Mouse (Mus musculus) neural tube, embryonic 14.5 days (tissue): Measurements from ENCODE around the gene Coq8a. TPM values are rescaled to one million over a fixed set of nuclear protein-coding genes. Genes with fewer than 3 reads are reported as not detected.

ENCODE experiments used
- ATAC-seq: fragments of 200-750 bp; cut with Nextera tagmentation; 2 replicates; pipeline ENCODE4 v1.8.0; 2017; ENCODE audit warnings: low read depth, mild to moderate bottlenecking, moderate TSS enrichment, moderate library complexity
- H3K27ac ChIP-seq: fragments of 300-500 bp; sonication (generic); 2 replicates; pipeline ENCODE4 v1.5.1; 2014; ENCODE audit warnings: low read depth, mild to moderate bottlenecking, control low read depth, low read length, moderate library complexity, mixed read lengths
- H3K27me3 ChIP-seq: fragments of 300-500 bp; sonication (generic); 2 replicates; pipeline ENCODE4 v1.6.1; 2014; ENCODE audit warnings: low read length; ENCODE audit not compliant: control insufficient read depth, insufficient read depth
- H3K36me3 ChIP-seq: fragments of 300-500 bp; sonication (generic); 2 replicates; pipeline ENCODE4 v1.6.1; 2014; ENCODE audit warnings: low read length, mixed read lengths; ENCODE audit not compliant: control insufficient read depth, insufficient read depth
- H3K4me1 ChIP-seq: fragments of 300-500 bp; sonication (generic); 2 replicates; pipeline ENCODE4 v1.6.1; 2014; ENCODE audit warnings: low read length; ENCODE audit not compliant: control insufficient read depth, insufficient read depth
- H3K4me2 ChIP-seq: fragments of 300-500 bp; sonication (generic); 2 replicates; pipeline ENCODE4 v1.6.1; 2014; ENCODE audit warnings: mild to moderate bottlenecking, low read depth, low read length, control low read depth
- H3K4me3 ChIP-seq: fragments of 300-500 bp; sonication (generic); 2 replicates; pipeline ENCODE4 v1.5.1; 2014; ENCODE audit warnings: low read depth, low read length, control low read depth, mixed read lengths
- H3K9ac ChIP-seq: fragments of 300-500 bp; sonication (generic); replicated peaks from 2 replicates; pipeline ENCODE4 v1.6.1; 2014; ENCODE audit warnings: low read depth, mild to moderate bottlenecking, control low read depth, low read length, mixed read lengths
- H3K9me3 ChIP-seq: fragments of 300-500 bp; sonication (generic); 2 replicates; pipeline ENCODE4 v1.6.1; 2016; ENCODE audit warnings: low read length; ENCODE audit not compliant: control insufficient read depth
- WGBS: fragments of 180-500 bp; shearing (Covaris S2); extraction: QIAGEN DNeasy Blood & Tissue Kit; methylation state at CpG from one replicate; pipeline ENCODE4 v1.1.7; 2014; 5-methylcytosine and 5-hydroxymethylcytosine counted together
- polyA plus RNA-seq: library from polyadenylated mRNA; unstranded; fragments of >200 nt; fragmentation: Nextera tagmentation; extraction: Ambion mirVana; gene quantifications from 2 replicates; pipeline ENCODE4 v1.2.1, GENCODE M21; 2014

The Coq8a gene
- polyA plus RNA-seq, 1 experiment from 2014 or later: 3.1 TPM

GRCm38 (mm10) chr1:180210781-180211271 lies 11.4 kb upstream of the Coq8a start:
- H3K9ac ChIP-seq: no peak overlapping the region
- H3K4me1 ChIP-seq: no peaks in the 10 kb centered on the region
- H3K4me3 ChIP-seq: no peak overlapping the region
- no peaks in the 10 kb centered on the region for H3K9me3 ChIP-seq
- H3K27ac ChIP-seq: no peak overlapping the region
- H3K27me3 ChIP-seq: no peaks in the 10 kb centered on the region
- no peaks in the 10 kb centered on the region for H3K36me3 ChIP-seq
- no peak for ATAC-seq
- 86% methylated on average over 9 of the region's 9 CpGs for WGBS
- H3K4me2 ChIP-seq: no peak overlapping the region

- Histone ChIP-seq H3K9me3 (no peaks in the 10 kb centered on the region), H3K9ac (no peak overlapping the region), H3K27ac (no peak overlapping the region), H3K4me2 (no peak overlapping the region), H3K4me3 (no peak overlapping the region), H3K4me1 (no peaks in the 10 kb centered on the region), H3K27me3 (no peaks in the 10 kb centered on the region), H3K36me3 (no peaks in the 10 kb centered on the region)
- no peak for ATAC-seq
- WGBS: 81% methylated on average over 4 of the region's 4 CpGs
These were observed 10.6 kb upstream of the Coq8a start for GRCm38 (mm10) chr1:180210031-180210432.

GRCm38 (mm10) chr1:180208370-180208769 lies 9.0 kb upstream of the Coq8a start:
- WGBS: 97% methylated on average over 3 of the region's 3 CpGs
- Histone ChIP-seq H3K9ac (no peak overlapping the region), H3K27ac (no peak overlapping the region), H3K36me3 (no peaks in the 10 kb centered on the region), H3K4me1 (no peaks in the 10 kb centered on the region), H3K4me2 (no peak overlapping the region), H3K27me3 (no peaks in the 10 kb centered on the region), H3K9me3 (no peaks in the 10 kb centered on the region), H3K4me3 (no peak overlapping the region)
- no peak for ATAC-seq

- H3K27me3 ChIP-seq: no peaks in the 10 kb centered on the region
- H3K9ac ChIP-seq: no peak overlapping the region
- H3K27ac ChIP-seq: no peak overlapping the region
- 59% methylated on average over 5 of the region's 5 CpGs for WGBS
- H3K4me2 ChIP-seq: no peak overlapping the region
- no peak for ATAC-seq
- no peak overlapping the region for H3K4me3 ChIP-seq
- no peaks in the 10 kb centered on the region for H3K9me3 ChIP-seq
- no peaks in the 10 kb centered on the region for H3K36me3 ChIP-seq
- H3K4me1 ChIP-seq: no peaks in the 10 kb centered on the region
These were observed 1.3 kb upstream of the Coq8a start for GRCm38 (mm10) chr1:180200722-180201121.

GRCm38 (mm10) chr1:180199715-180200050 lies 281 bp upstream of the Coq8a start:
- Histone ChIP-seq H3K4me1 (no peaks in the 10 kb centered on the region), H3K4me3 (no peak overlapping the region), H3K9ac (no peak overlapping the region), H3K4me2 (no peak overlapping the region), H3K9me3 (no peaks in the 10 kb centered on the region), H3K36me3 (no peaks in the 10 kb centered on the region), H3K27me3 (no peaks in the 10 kb centered on the region), H3K27ac (no peak overlapping the region)
- 80% methylated on average over 4 of the region's 4 CpGs for WGBS
- ATAC-seq: no peak

- ATAC-seq: no peak
- WGBS: 91% methylated on average over 3 of the region's 3 CpGs
- no peaks in the 10 kb centered on the region for H3K36me3 ChIP-seq
These were observed 1.4 kb downstream of the Coq8a start for GRCm38 (mm10) chr1:180197956-180198355.

GRCm38 (mm10) chr1:180196508-180196907 lies 2.9 kb downstream of the Coq8a start:
- no peaks in the 10 kb centered on the region for H3K27me3 ChIP-seq
- no peak overlapping the region for H3K27ac ChIP-seq
- WGBS: 93% methylated on average over 9 of the region's 9 CpGs
- H3K4me2 ChIP-seq: peak overlapping the region; percentile 87; the same call in 1 of the 2 replicates
- no peak overlapping the region for H3K4me3 ChIP-seq
- no peaks in the 10 kb centered on the region for H3K4me1 ChIP-seq
- no peaks in the 10 kb centered on the region for H3K9me3 ChIP-seq
- no peaks in the 10 kb centered on the region for H3K36me3 ChIP-seq
- ATAC-seq: no peak
- no peak overlapping the region for H3K9ac ChIP-seq

More at GRCm38 (mm10) chr1:180197956-180198355, 1.4 kb downstream of the Coq8a start:
- Histone ChIP-seq H3K4me1 (no peaks in the 10 kb centered on the region), H3K4me2 (no peak overlapping the region), H3K27ac (no peak overlapping the region), H3K9me3 (no peaks in the 10 kb centered on the region), H3K27me3 (no peaks in the 10 kb centered on the region), H3K4me3 (no peak overlapping the region), H3K9ac (no peak overlapping the region)

- H3K36me3 ChIP-seq: no peaks in the 10 kb centered on the region
- H3K4me3 ChIP-seq: peak overlapping the region; percentile 56
- under 1% methylated on average over 57 of the region's 57 CpGs for WGBS
- peak overlapping the region; percentile 87 for H3K4me2 ChIP-seq
- H3K27me3 ChIP-seq: no peaks in the 10 kb centered on the region
- peak overlapping the region; percentile 42 for H3K9ac ChIP-seq
- no peaks in the 10 kb centered on the region for H3K4me1 ChIP-seq
- no peaks in the 10 kb centered on the region for H3K9me3 ChIP-seq
- H3K27ac ChIP-seq: no peak overlapping the region
- peak; percentile 100 for ATAC-seq
These were observed 3.6 kb downstream of the Coq8a start for GRCm38 (mm10) chr1:180195703-180196381.

GRCm38 (mm10) chr1:180194781-180195471 lies 4.5 kb downstream of the Coq8a start:
- Histone ChIP-seq H3K9me3 (no peaks in the 10 kb centered on the region), H3K4me2 (peak overlapping the region; percentile 87), H3K9ac (peak overlapping the region; percentile 42; the same call in 1 of the 2 replicates), H3K27me3 (no peaks in the 10 kb centered on the region), H3K4me1 (no peaks in the 10 kb centered on the region), H3K27ac (no peak overlapping the region), H3K36me3 (no peaks in the 10 kb centered on the region), H3K4me3 (peak overlapping the region; percentile 56)
- peak; percentile 25; the same call in 1 of the 2 replicates for ATAC-seq
- 31% methylated on average over 9 of the region's 9 CpGs for WGBS
